Mouse (Mus musculus): Measurements from ENCODE around the gene Myh8. TPM values are rescaled to one million over a fixed set of nuclear protein-coding genes. Genes with fewer than 3 reads are reported as not detected.

The Myh8 gene
- polyA plus RNA-seq, 1 experiment, result not detected

DNA sequence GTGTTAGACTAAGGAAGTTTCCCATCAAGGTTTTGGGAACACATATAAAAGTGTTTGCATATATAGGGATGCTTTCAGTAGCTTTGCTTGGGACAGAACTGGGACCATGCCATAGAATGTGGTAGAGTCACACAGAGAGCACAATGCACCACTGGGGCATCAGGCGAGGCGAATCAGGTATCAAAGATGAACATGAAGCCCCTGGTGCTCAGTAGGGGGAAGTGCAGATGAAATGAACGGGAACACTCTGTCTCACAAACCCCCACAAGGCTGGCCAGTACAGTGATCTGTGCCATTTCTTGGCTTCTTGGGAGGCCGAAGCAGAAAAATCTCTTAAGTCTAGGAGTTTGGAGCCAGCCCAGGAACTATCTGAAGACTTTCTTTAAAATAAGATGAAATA lies 76.1 kb downstream of the Myh8 start:
- DNase-seq (ENCODE audit: low read depth, low spot score), result no peak
- 48% methylated on average over 4 of the region's 4 CpGs for WGBS

DNA sequence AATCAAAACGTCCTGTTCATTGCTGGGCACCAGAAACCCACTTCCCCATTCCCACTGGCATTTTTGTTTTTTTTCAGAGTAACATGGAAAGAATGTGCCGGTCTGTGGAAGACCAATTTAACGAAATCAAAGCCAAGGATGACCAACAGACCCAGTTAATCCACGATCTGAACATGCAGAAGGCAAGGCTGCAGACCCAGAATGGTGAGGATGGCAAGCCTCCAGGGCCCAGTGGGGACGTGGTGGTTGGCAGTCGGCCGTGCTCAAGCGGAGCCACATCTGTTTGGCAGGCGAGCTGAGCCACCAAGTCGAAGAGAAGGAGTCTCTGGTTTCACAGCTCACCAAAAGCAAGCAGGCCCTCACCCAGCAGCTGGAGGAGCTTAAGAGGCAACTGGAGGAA lies 81.1 kb downstream of the Myh8 start:
- no peak for DNase-seq (ENCODE audit: low read depth, low spot score)
- WGBS, result 67% methylated on average over 10 of the region's 10 CpGs

Other genes starting within 250 kb of the Myh8 start
- gene Adprm, start 224.5 kb upstream of the Myh8 start, polyA plus RNA-seq (2012; rRNA removed), result 21.1 and 32.6 TPM in 2 replicates
- 13.1 and 13.4 TPM in 2 replicates for gene Sco1, start 224.5 kb upstream of the Myh8 start, polyA plus RNA-seq (2012; rRNA removed)
- gene Myh3, start 198.8 kb upstream of the Myh8 start, polyA plus RNA-seq (2012; rRNA removed), result 0.01 and 0.07 TPM in 2 replicates
- 0.04 TPM in 1 of 2 replicates, not detected in the other for gene Myh2, start 106.1 kb upstream of the Myh8 start, polyA plus RNA-seq (2012; rRNA removed)
- 0.02 TPM in 1 of 2 replicates, not detected in the other for gene Myh1, start 77.1 kb upstream of the Myh8 start, polyA plus RNA-seq (2012; rRNA removed)
- gene Myh4, start 39.1 kb upstream of the Myh8 start, polyA plus RNA-seq (2012; rRNA removed), result 0.03 and 0.26 TPM in 2 replicates
- not detected in 2 replicates for gene Myh13, start 44.5 kb downstream of the Myh8 start, polyA plus RNA-seq (2012; rRNA removed)
- gene Gas7, start 178.3 kb downstream of the Myh8 start, polyA plus RNA-seq (2012; rRNA removed), result 3.4 and 5.7 TPM in 2 replicates

Measured in large intestine, adult 2 months (tissue).